Mouse (Mus musculus) lung, embryonic 14.5 days (tissue): ENCODE measurements around the gene Slc25a22. TPM values are rescaled to one million over a fixed set of nuclear protein-coding genes. Genes with fewer than 3 reads are reported as not detected.

ENCODE experiments used
- ATAC-seq: fragments of 200-750 bp; cut with Nextera tagmentation; 2 replicates; pipeline ENCODE4 v1.8.0; 2017; ENCODE audit warnings: mild to moderate bottlenecking, moderate TSS enrichment, moderate library complexity; ENCODE audit not compliant: insufficient read depth
- DNase-seq: peaks from one replicate; pipeline ENCODE4 v3.0.0-alpha.2; 2015
- H3K27ac ChIP-seq: fragments of 300-500 bp; sonication (generic); 2 replicates; pipeline ENCODE4 v1.5.1; 2014; ENCODE audit warnings: low read depth, mild to moderate bottlenecking, moderate library complexity
- H3K27me3 ChIP-seq: fragments of 300-500 bp; sonication (generic); 2 replicates; pipeline ENCODE4 v1.6.1; 2014; ENCODE audit warnings: low read length, control low read depth; ENCODE audit not compliant: insufficient read depth
- H3K36me3 ChIP-seq: fragments of 300-500 bp; sonication (generic); 2 replicates; pipeline ENCODE4 v1.6.1; 2014; ENCODE audit warnings: control low read depth; ENCODE audit not compliant: insufficient read depth
- H3K4me1 ChIP-seq: fragments of 300-500 bp; sonication (generic); 2 replicates; pipeline ENCODE4 v1.6.1; 2014; ENCODE audit warnings: antibody characterized with exemption, control low read depth; ENCODE audit not compliant: insufficient read depth
- H3K4me2 ChIP-seq: fragments of 300-500 bp; sonication (generic); 2 replicates; pipeline ENCODE4 v1.6.1; 2014; ENCODE audit warnings: mild to moderate bottlenecking
- H3K4me3 ChIP-seq: fragments of 300-500 bp; sonication (generic); 2 replicates; pipeline ENCODE4 v1.5.1; 2014; ENCODE audit warnings: low read depth, low read length
- H3K9ac ChIP-seq: fragments of 300-500 bp; sonication (generic); 2 replicates; pipeline ENCODE4 v1.6.1; 2014
- H3K9me3 ChIP-seq: fragments of 300-500 bp; sonication (generic); 2 replicates; pipeline ENCODE4 v1.6.1; 2016; ENCODE audit warnings: low read depth, low read length, control low read depth
- CTCF ChIP-seq: IDR thresholded peaks from 2 replicates; pipeline ENCODE4 v1.5.1; 2016; ENCODE audit warnings: antibody characterized with exemption, low read depth
- WGBS: fragments of 180-500 bp; shearing (Covaris S2); extraction: QIAGEN DNeasy Blood & Tissue Kit; methylation state at CpG from one replicate; pipeline ENCODE4 v1.1.7; 2014; 5-methylcytosine and 5-hydroxymethylcytosine counted together
- polyA plus RNA-seq: library from polyadenylated mRNA; unstranded; fragments of >200 nt; fragmentation: Nextera tagmentation; extraction: Ambion mirVana; gene quantifications from 2 replicates; pipeline ENCODE4 v1.2.1, GENCODE M21; 2014

The Slc25a22 gene
- polyA plus RNA-seq, 1 experiment from 2014 or later, result 30.1 TPM

- peak; percentile 67 for TF ChIP-seq CTCF
- H3K4me1 ChIP-seq, result peaks cover 8% of the 10 kb centered on the region; the same call in 1 of the 2 replicates
- no peak overlapping the region for H3K4me3 ChIP-seq
- H3K27me3 ChIP-seq, result peaks cover 31% of the 10 kb centered on the region
- WGBS, result 72% methylated on average over 15 of the region's 15 CpGs
- H3K4me2 ChIP-seq, result no peak overlapping the region
- H3K36me3 ChIP-seq, result peaks cover 11% of the 10 kb centered on the region; the same call in 1 of the 2 replicates
- no peaks in the 10 kb centered on the region for H3K9me3 ChIP-seq
- H3K27ac ChIP-seq, result no peak overlapping the region
- ATAC-seq (no peak), DNase-seq (peak; percentile 57)
- no peak overlapping the region for H3K9ac ChIP-seq
These were observed 20.4 kb upstream of the Slc25a22 start for GRCm38 (mm10) chr7:141457986-141458660.

GRCm38 (mm10) chr7:141457236-141457635 lies 19.5 kb upstream of the Slc25a22 start:
- H3K4me3 ChIP-seq, result no peak overlapping the region
- no peaks in the 10 kb centered on the region for H3K9me3 ChIP-seq
- DNase-seq (no peak), ATAC-seq (no peak)
- no peak for TF ChIP-seq CTCF
- H3K4me1 ChIP-seq, result peaks cover 8% of the 10 kb centered on the region; the same call in 1 of the 2 replicates
- no peak overlapping the region for H3K27ac ChIP-seq
- H3K36me3 ChIP-seq, result peaks cover 12% of the 10 kb centered on the region; the same call in 1 of the 2 replicates
- WGBS, result 89% methylated on average over 14 of the region's 14 CpGs
- no peak overlapping the region for H3K9ac ChIP-seq
- H3K4me2 ChIP-seq, result no peak overlapping the region
- H3K27me3 ChIP-seq, result peaks cover 22% of the 10 kb centered on the region

- 83% methylated on average over 6 of the region's 6 CpGs for WGBS
- no peak for ATAC-seq
These were observed 19.0 kb upstream of the Slc25a22 start for GRCm38 (mm10) chr7:141456739-141457138.

GRCm38 (mm10) chr7:141455610-141456314 lies 18.1 kb upstream of the Slc25a22 start:
- WGBS, result 2% methylated on average over 23 of the region's 23 CpGs
- peak; percentile 12; the same call in 1 of the 2 replicates for ATAC-seq

More at GRCm38 (mm10) chr7:141456739-141457138, 19.0 kb upstream of the Slc25a22 start:
- H3K9me3 ChIP-seq, result no peaks in the 10 kb centered on the region
- H3K9ac ChIP-seq, result no peak overlapping the region
- no peak for TF ChIP-seq CTCF
- H3K27ac ChIP-seq, result no peak overlapping the region
- no peak overlapping the region for H3K4me3 ChIP-seq
- peak overlapping the region; percentile 98; the same call in 1 of the 2 replicates for H3K4me2 ChIP-seq
- H3K27me3 ChIP-seq, result peaks cover 17% of the 10 kb centered on the region
- DNase-seq, result no peak
- peaks cover 8% of the 10 kb centered on the region; the same call in 1 of the 2 replicates for H3K4me1 ChIP-seq
- peaks cover 17% of the 10 kb centered on the region; the same call in 1 of the 2 replicates for H3K36me3 ChIP-seq

GRCm38 (mm10) chr7:141454967-141455551 lies 17.4 kb upstream of the Slc25a22 start, which contains the start of gene Pnpla2:
TSS of gene Pnpla2 (plus strand) at chr7:141455198.
- peak within 1 kb of the TSS; percentile 64 for H3K9ac ChIP-seq
- peak; percentile 34 for TF ChIP-seq CTCF
- peak within 1 kb of the TSS; percentile 98 for H3K4me2 ChIP-seq
- WGBS, result under 1% methylated on average over 45 of the region's 45 CpGs
- H3K36me3 ChIP-seq, result peaks cover 34% of the 10 kb centered on the region
- ATAC-seq, result peak; percentile 82
- peaks cover 2% of the 10 kb centered on the region; the same call in 1 of the 2 replicates for H3K27me3 ChIP-seq
- DNase-seq, result peak; percentile 93
- peak within 1 kb of the TSS; percentile 60 for H3K4me3 ChIP-seq
- H3K27ac ChIP-seq, result peak within 1 kb of the TSS; percentile 59
- H3K9me3 ChIP-seq, result no peaks in the 10 kb centered on the region
- peaks cover 8% of the 10 kb centered on the region; the same call in 1 of the 2 replicates for H3K4me1 ChIP-seq

More at GRCm38 (mm10) chr7:141455610-141456314, 18.1 kb upstream of the Slc25a22 start:
- no peak for TF ChIP-seq CTCF
- peaks cover 8% of the 10 kb centered on the region for H3K27me3 ChIP-seq
- peak overlapping the region; percentile 60 for H3K4me3 ChIP-seq
- peak overlapping the region; percentile 59 for H3K27ac ChIP-seq
- peaks cover 27% of the 10 kb centered on the region for H3K36me3 ChIP-seq
- DNase-seq, result peak; percentile 75
- no peaks in the 10 kb centered on the region for H3K9me3 ChIP-seq
- peaks cover 8% of the 10 kb centered on the region; the same call in 1 of the 2 replicates for H3K4me1 ChIP-seq
- H3K9ac ChIP-seq, result peak overlapping the region; percentile 64
- H3K4me2 ChIP-seq, result peak overlapping the region; percentile 98

GRCm38 (mm10) chr7:141453636-141454035 lies 15.9 kb upstream of the Slc25a22 start:
- Histone ChIP-seq H3K4me3 (no peak overlapping the region), H3K27ac (no peak overlapping the region), H3K27me3 (peaks cover 2% of the 10 kb centered on the region; the same call in 1 of the 2 replicates), H3K4me2 (no peak overlapping the region), H3K9me3 (no peaks in the 10 kb centered on the region), H3K9ac (no peak overlapping the region), H3K4me1 (peaks cover 10% of the 10 kb centered on the region), H3K36me3 (peaks cover 40% of the 10 kb centered on the region)
- 72% methylated on average over 2 of the region's 2 CpGs for WGBS
- DNase-seq (no peak), ATAC-seq (no peak)
- TF ChIP-seq CTCF, result no peak
